Mouse (Mus musculus): ENCODE results near the gene Slc4a11.

- TF ChIP-seq CTCF (IDR thresholded peaks at IDR 0.05; ENCODE audit: insufficient read depth, low read depth, low read length) (no peak), POLR2A (IDR thresholded peaks at IDR 0.05; ENCODE audit: insufficient read depth, low read depth, low read length) (no peak)
Measured at GRCm38 (mm10) chr2:130697153-130697810, at the start of gene Slc4a11.
